Mouse (Mus musculus): ENCODE data around the gene Sept10. TPM values are rescaled to one million over a fixed set of nuclear protein-coding genes. Genes with fewer than 3 reads are reported as not detected.
"Not testable (repeated sequence)": the region's sequence is repeated elsewhere in the genome, so short reads cannot be mapped to it uniquely, and the experiment has no call there.

The Sept10 gene
- polyA plus RNA-seq, 1 experiment from 2014 or later: 46.3 TPM

DNA sequence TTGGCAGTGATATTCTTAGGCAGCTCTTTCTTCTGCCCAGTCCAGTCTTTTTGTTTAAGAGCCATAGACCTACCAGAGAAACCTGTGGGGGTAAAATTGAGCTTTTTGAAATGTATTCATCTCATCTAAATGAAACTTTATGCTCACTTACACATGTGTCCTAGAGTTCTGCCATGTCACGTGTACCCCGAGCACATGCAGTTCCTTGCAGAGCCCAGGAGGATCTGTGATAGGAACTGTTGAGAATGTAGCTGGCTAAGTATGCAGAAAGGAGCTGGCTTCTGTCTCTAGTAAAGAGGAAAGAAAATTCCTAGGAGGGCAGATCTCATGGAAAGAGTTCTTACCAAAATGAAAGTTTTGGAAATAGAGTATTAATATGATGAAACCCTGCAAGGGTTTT is 106.0 kb downstream of the Sept10 start:
- no peak overlapping the region for H3K27ac ChIP-seq (ENCODE audit: low read length)
- no peak overlapping the region for H3K4me2 ChIP-seq (replicated peaks; ENCODE audit: low read depth, low read length)
- WGBS: 87% methylated on average over 2 of the region's 2 CpGs
- H3K9me3 ChIP-seq (ENCODE audit: low read length): no peaks in the 10 kb centered on the region
- no peaks in the 10 kb centered on the region for H3K27me3 ChIP-seq (ENCODE audit: insufficient read depth, low read length)
- H3K36me3 ChIP-seq (ENCODE audit: insufficient read depth, low read length): no peaks in the 10 kb centered on the region
- no peak for ATAC-seq (ENCODE audit: low FRiP score, low TSS enrichment)
- H3K9ac ChIP-seq (replicated peaks; ENCODE audit: low read length): no peak overlapping the region
- no peaks in the 10 kb centered on the region for H3K4me1 ChIP-seq (ENCODE audit: insufficient read depth, low read length)
- H3K4me3 ChIP-seq (ENCODE audit: low read length): no peak overlapping the region

DNA sequence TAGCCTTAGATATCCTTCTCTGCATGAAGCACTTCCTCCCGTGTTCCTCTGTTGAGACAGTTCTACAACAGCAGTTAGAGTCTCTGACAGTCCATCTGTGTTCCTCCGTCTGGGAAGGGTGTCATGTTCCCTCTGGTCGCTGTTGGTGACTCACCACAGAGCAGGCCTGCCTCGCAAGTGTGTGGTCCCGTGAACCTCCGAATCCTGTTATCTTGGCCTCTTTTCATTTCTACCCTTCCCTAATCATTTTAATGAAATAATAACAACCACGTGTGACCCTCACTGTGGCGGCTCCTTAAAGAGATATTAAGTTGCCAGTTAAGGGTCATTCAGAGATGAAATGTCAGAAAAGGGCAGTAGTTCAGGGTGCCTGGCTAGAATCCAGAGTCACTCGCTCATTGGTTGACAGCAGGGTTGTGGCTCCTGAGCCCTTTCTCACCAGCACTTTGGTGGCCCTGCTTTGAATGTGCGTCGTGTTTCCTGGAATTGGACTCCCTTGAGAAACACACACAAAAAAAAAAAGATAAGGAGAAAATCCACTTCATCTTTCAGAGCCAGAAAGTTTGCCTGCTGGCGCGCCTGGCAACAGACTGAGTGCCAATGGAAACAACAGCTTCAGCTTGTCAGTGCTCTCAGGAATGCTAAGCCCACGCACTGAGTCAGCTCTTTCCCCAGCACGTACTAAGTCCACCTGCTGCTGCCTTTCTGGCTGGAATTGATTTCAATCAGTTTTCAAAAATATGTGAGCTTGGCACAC is 106.9 kb downstream of the Sept10 start:
- Histone ChIP-seq H3K9me3 (ENCODE audit: low read length) (no peaks in the 10 kb centered on the region), H3K36me3 (ENCODE audit: insufficient read depth, low read length) (no peaks in the 10 kb centered on the region), H3K4me1 (ENCODE audit: insufficient read depth, low read length) (no peaks in the 10 kb centered on the region), H3K27ac (ENCODE audit: low read length) (no peak overlapping the region), H3K9ac (replicated peaks; ENCODE audit: low read length) (no peak overlapping the region), H3K4me3 (ENCODE audit: low read length) (no peak overlapping the region), H3K27me3 (ENCODE audit: insufficient read depth, low read length) (no peaks in the 10 kb centered on the region), H3K4me2 (replicated peaks; ENCODE audit: low read depth, low read length) (no peak overlapping the region)
- 22% methylated on average over 15 of the region's 15 CpGs for WGBS
- ATAC-seq (ENCODE audit: low FRiP score, low TSS enrichment): peak; percentile 60; the same call in 1 of the 2 replicates

DNA sequence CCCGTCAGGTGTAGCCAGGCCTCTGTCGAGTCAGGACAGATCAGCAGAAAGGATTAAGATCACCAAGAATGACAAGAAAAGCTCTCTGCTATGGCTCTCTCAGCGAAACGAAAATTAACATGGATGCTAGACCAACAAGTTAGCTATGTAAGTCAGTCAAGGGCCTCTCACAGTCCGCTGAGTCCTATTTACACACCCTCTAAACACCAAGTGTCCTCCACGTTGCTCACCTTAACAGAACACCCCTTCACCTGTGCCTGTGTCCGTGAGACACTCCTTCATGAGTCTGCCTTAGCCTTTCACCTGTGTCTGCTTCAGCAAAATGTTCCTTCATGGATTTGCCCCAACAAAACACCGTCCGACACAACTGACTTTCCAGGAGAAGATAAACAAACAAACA is 108.3 kb downstream of the Sept10 start:
- Histone ChIP-seq H3K9ac (replicated peaks; ENCODE audit: low read length) (no peak overlapping the region), H3K9me3 (ENCODE audit: low read length) (no peaks in the 10 kb centered on the region), H3K27ac (ENCODE audit: low read length) (no peak overlapping the region), H3K4me3 (ENCODE audit: low read length) (no peak overlapping the region), H3K27me3 (ENCODE audit: insufficient read depth, low read length) (no peaks in the 10 kb centered on the region), H3K4me1 (ENCODE audit: insufficient read depth, low read length) (no peaks in the 10 kb centered on the region), H3K4me2 (replicated peaks; ENCODE audit: low read depth, low read length) (no peak overlapping the region), H3K36me3 (ENCODE audit: insufficient read depth, low read length) (no peaks in the 10 kb centered on the region)
- WGBS: 87% methylated on average over 9 of the region's 9 CpGs
- no peak for ATAC-seq (ENCODE audit: low FRiP score, low TSS enrichment)

DNA sequence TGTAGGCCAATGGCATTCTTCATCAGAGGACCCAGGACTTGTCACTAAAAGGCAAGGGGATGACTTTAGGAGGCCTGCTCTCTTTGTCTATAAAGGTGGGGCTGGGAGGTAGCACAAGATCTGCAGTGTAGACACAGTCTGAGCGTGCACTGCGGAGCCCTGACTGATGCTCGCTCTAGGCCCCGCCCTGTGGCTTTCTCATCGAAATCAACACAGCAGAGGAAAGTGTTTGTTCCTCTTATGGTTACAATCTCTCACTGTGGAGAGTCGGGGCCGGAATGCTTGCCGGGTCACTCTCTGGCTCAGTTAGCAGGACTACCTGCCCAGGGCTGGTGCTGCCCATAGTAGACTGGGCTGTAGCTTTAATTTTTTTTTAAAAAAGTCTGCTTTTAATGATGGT is 108.9 kb downstream of the Sept10 start:
- Histone ChIP-seq H3K4me3 (ENCODE audit: low read length) (no peak overlapping the region), H3K4me1 (ENCODE audit: insufficient read depth, low read length) (no peaks in the 10 kb centered on the region), H3K4me2 (replicated peaks; ENCODE audit: low read depth, low read length) (no peak overlapping the region), H3K9ac (replicated peaks; ENCODE audit: low read length) (no peak overlapping the region), H3K27me3 (ENCODE audit: insufficient read depth, low read length) (no peaks in the 10 kb centered on the region), H3K9me3 (ENCODE audit: low read length) (no peaks in the 10 kb centered on the region), H3K27ac (ENCODE audit: low read length) (no peak overlapping the region), H3K36me3 (ENCODE audit: insufficient read depth, low read length) (no peaks in the 10 kb centered on the region)
- WGBS: 88% methylated on average over 8 of the region's 8 CpGs
- no peak for ATAC-seq (ENCODE audit: low FRiP score, low TSS enrichment)

DNA sequence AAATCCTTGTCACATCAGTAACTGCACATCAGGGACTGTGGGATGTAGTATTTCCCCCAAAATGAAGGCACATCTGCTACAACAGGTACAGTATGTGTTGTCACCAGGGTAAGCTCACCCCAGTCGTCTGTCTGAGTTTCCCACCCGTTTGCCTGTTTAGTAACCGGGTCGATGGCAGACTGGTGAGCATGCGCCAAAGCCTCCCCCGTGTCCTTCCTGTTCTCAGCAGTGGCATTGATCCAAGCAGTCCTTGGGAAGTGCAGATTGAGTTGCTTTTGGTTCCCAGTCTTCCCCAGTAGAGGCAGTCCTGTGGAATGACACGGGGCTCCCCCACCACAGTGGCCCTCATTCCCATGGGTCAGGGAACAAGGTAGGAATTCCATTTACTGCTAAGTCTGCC is 111.3 kb downstream of the Sept10 start:
- Histone ChIP-seq H3K9me3 (ENCODE audit: low read length) (no peaks in the 10 kb centered on the region), H3K9ac (replicated peaks; ENCODE audit: low read length) (no peak overlapping the region), H3K4me1 (ENCODE audit: insufficient read depth, low read length) (no peaks in the 10 kb centered on the region), H3K27ac (ENCODE audit: low read length) (no peak overlapping the region), H3K36me3 (ENCODE audit: insufficient read depth, low read length) (no peaks in the 10 kb centered on the region), H3K4me2 (replicated peaks; ENCODE audit: low read depth, low read length) (no peak overlapping the region), H3K27me3 (ENCODE audit: insufficient read depth, low read length) (no peaks in the 10 kb centered on the region), H3K4me3 (ENCODE audit: low read length) (no peak overlapping the region)
- WGBS: 86% methylated on average over 7 of the region's 7 CpGs
- no peak for ATAC-seq (ENCODE audit: low FRiP score, low TSS enrichment)

DNA sequence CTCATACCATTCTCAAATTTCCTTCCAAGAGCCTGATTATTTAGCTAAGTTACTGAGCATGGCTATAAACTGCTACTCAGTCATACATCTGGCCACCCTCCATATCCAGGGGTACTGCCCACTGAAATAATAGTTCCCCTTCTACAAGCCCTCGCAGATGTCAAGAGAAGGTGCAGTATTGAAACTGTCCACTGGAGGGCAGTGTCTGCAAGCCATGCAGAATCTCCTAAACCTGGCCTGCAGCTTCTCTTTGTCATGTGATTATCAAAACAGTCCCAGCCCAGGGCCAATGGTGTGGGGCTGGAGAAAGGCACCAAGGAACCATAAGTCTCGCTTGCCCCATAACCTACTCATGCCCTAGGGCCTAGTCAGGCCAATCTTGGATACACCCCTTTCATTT is 112.6 kb downstream of the Sept10 start:
- Histone ChIP-seq H3K36me3 (ENCODE audit: insufficient read depth, low read length) (no peaks in the 10 kb centered on the region), H3K9ac (replicated peaks; ENCODE audit: low read length) (no peak overlapping the region), H3K27me3 (ENCODE audit: insufficient read depth, low read length) (no peaks in the 10 kb centered on the region), H3K4me1 (ENCODE audit: insufficient read depth, low read length) (no peaks in the 10 kb centered on the region), H3K4me2 (replicated peaks; ENCODE audit: low read depth, low read length) (no peak overlapping the region), H3K27ac (ENCODE audit: low read length) (no peak overlapping the region), H3K9me3 (ENCODE audit: low read length) (no peaks in the 10 kb centered on the region), H3K4me3 (ENCODE audit: low read length) (no peak overlapping the region)
- ATAC-seq (ENCODE audit: low FRiP score, low TSS enrichment): peak; percentile 43
- 28% methylated on average over 2 of the region's 2 CpGs for WGBS

DNA sequence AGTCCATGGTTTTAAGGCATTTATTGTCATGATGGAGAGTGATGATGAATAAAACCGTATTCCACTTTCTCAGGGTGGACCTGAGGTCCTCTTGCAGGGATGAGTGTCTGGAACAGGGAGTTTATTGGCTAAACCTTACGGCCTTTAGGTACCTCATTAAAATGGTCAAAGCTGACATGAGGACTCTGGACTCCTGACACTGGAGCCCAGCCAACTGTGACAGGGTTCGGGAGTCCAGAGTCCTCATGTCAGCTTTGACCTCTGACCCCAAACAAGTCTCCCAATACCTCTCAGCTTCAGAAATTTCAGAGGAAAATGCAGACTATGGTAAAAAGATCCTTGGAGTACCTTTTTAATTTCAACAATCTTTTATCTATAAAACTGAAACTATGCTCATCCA is 115.0 kb downstream of the Sept10 start:
- no peak for ATAC-seq (ENCODE audit: low FRiP score, low TSS enrichment)

DNA sequence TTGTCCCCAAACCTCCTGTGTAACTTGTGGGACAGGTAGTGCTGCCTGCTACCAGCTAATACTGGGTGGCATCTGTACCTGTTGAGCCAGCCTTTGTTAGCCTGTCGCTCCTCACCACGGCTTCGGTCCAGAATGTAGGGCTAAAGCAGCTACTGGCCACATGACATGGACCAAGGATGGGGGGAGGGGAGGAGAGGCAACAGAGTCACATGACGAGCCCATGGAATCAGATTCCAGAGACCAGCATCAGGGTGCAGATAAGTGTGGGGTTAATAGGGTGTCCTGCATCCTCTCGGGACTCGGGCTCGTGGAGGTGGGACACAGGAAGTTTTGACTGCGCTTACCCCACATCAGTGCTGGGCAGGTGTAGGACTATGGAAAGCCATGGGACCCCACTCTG is 115.8 kb downstream of the Sept10 start:
- H3K36me3 ChIP-seq (ENCODE audit: insufficient read depth, low read length): no peaks in the 10 kb centered on the region
- H3K4me1 ChIP-seq (ENCODE audit: insufficient read depth, low read length): no peaks in the 10 kb centered on the region
- no peaks in the 10 kb centered on the region for H3K9me3 ChIP-seq (ENCODE audit: low read length)
- H3K27me3 ChIP-seq (ENCODE audit: insufficient read depth, low read length): no peaks in the 10 kb centered on the region
- no peak overlapping the region for H3K27ac ChIP-seq (ENCODE audit: low read length)
- WGBS: 79% methylated on average over 8 of the region's 8 CpGs
- ATAC-seq (ENCODE audit: low FRiP score, low TSS enrichment): no peak
- H3K9ac ChIP-seq (replicated peaks; ENCODE audit: low read length): no peak overlapping the region
- H3K4me2 ChIP-seq (replicated peaks; ENCODE audit: low read depth, low read length): no peak overlapping the region
- no peak overlapping the region for H3K4me3 ChIP-seq (ENCODE audit: low read length)

More for the DNA sequence above, 115.0 kb downstream of the Sept10 start:
- H3K9me3 ChIP-seq (ENCODE audit: low read length): no peaks in the 10 kb centered on the region
- no peak overlapping the region for H3K4me3 ChIP-seq (ENCODE audit: low read length)
- H3K36me3 ChIP-seq (ENCODE audit: insufficient read depth, low read length): no peaks in the 10 kb centered on the region
- H3K4me1 ChIP-seq (ENCODE audit: insufficient read depth, low read length): no peaks in the 10 kb centered on the region
- H3K4me2 ChIP-seq (replicated peaks; ENCODE audit: low read depth, low read length): no peak overlapping the region
- no peak overlapping the region for H3K27ac ChIP-seq (ENCODE audit: low read length)
- no peaks in the 10 kb centered on the region for H3K27me3 ChIP-seq (ENCODE audit: insufficient read depth, low read length)
- no peak overlapping the region for H3K9ac ChIP-seq (replicated peaks; ENCODE audit: low read length)
- 55% methylated on average over 3 of the region's 3 CpGs for WGBS

DNA sequence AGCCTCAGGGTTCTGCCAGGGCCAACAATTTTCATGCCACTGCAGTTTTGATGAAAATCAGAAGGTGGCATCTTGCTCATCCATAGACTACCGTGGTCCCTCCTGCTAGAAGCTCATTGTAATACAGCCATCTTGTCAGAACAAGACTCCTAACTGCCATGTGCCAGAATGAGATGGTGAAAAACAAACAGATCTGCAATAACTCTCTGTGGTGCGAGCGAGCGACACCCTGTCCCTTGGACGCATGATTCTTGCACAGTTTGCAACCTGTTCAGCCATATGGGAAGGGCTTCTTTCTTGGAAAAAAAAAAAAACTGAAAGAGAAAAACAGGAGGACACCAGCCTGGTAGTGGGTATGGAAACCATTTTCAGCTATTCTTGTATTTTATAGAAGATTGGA is 117.0 kb downstream of the Sept10 start:
- 90% methylated on average over 5 of the region's 5 CpGs for WGBS
- H3K4me1 ChIP-seq (ENCODE audit: insufficient read depth, low read length): no peaks in the 10 kb centered on the region

DNA sequence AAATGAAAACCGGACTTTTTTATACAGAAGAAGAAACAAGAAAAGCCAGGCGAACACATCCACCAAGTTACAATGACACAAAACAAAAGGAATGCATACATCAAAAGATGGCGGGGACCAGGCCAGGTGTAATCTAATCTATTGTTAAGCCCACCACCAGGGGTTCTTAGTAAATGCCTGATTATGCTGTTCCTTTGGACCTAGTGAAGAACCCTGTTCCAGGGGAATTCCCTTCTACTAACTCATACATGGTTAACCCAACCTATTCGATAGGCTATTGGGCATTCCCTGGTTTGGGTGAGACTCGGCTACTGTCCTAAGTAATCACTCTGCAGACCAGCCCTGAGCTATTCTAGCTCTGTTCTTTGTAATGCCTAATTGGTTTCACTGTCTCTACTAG is 118.6 kb downstream of the Sept10 start:
- H3K4me3 ChIP-seq (ENCODE audit: low read length); H3K36me3 ChIP-seq (ENCODE audit: insufficient read depth, low read length); H3K9me3 ChIP-seq (ENCODE audit: low read length); H3K4me1 ChIP-seq (ENCODE audit: insufficient read depth, low read length); ATAC-seq (ENCODE audit: low FRiP score, low TSS enrichment); H3K9ac ChIP-seq (replicated peaks; ENCODE audit: low read length); H3K4me2 ChIP-seq (replicated peaks; ENCODE audit: low read depth, low read length); H3K27me3 ChIP-seq (ENCODE audit: insufficient read depth, low read length); H3K27ac ChIP-seq (ENCODE audit: low read length): not testable (repeated sequence)
- 91% methylated on average over 5 of the region's 5 CpGs for WGBS

More for the DNA sequence above, 117.0 kb downstream of the Sept10 start:
- no peak for ATAC-seq (ENCODE audit: low FRiP score, low TSS enrichment)
- H3K4me3 ChIP-seq (ENCODE audit: low read length): no peak overlapping the region
- H3K9ac ChIP-seq (replicated peaks; ENCODE audit: low read length): no peak overlapping the region
- no peaks in the 10 kb centered on the region for H3K27me3 ChIP-seq (ENCODE audit: insufficient read depth, low read length)
- H3K9me3 ChIP-seq (ENCODE audit: low read length): no peaks in the 10 kb centered on the region
- H3K27ac ChIP-seq (ENCODE audit: low read length): no peak overlapping the region
- no peaks in the 10 kb centered on the region for H3K36me3 ChIP-seq (ENCODE audit: insufficient read depth, low read length)
- H3K4me2 ChIP-seq (replicated peaks; ENCODE audit: low read depth, low read length): no peak overlapping the region

Measured in kidney, embryonic 16.5 days (tissue).